Mouse (Mus musculus): ENCODE results near the gene Dll4. TPM values are rescaled to one million over a fixed set of nuclear protein-coding genes. Genes with fewer than 3 reads are reported as not detected.
A peak's percentile ranks its signal among the peaks of the same experiment; 100 is the strongest.

The Dll4 gene
- polyA plus RNA-seq, 1 experiment from 2014 or later, result 13.5 TPM

GRCm38 (mm10) chr2:119344537-119345138 is 19.1 kb downstream of the Dll4 start:
- H3K9me3 ChIP-seq (ENCODE audit: low read length), result no peaks in the 10 kb centered on the region
- no peak overlapping the region for H3K4me2 ChIP-seq (replicated peaks; ENCODE audit: low read depth, low read length)
- no peak overlapping the region for H3K27ac ChIP-seq (ENCODE audit: low read length)
- ATAC-seq (ENCODE audit: low FRiP score, low TSS enrichment), result 0 out of 2 replicates have a peak, but pooled peaks have one; percentile 27
- no peak overlapping the region for H3K9ac ChIP-seq (replicated peaks; ENCODE audit: low read length)
- 31% methylated on average over 6 of the region's 6 CpGs for WGBS
- H3K27me3 ChIP-seq (ENCODE audit: insufficient read depth, low read length), result no peaks in the 10 kb centered on the region; the same call in 1 of the 2 replicates
- no peak overlapping the region for H3K4me3 ChIP-seq (ENCODE audit: low read length)
- no peaks in the 10 kb centered on the region for H3K36me3 ChIP-seq (ENCODE audit: insufficient read depth, low read length)
- H3K4me1 ChIP-seq (ENCODE audit: insufficient read depth, low read length), result no peaks in the 10 kb centered on the region

- no peaks in the 10 kb centered on the region for H3K9me3 ChIP-seq (ENCODE audit: low read length)
- no peaks in the 10 kb centered on the region for H3K36me3 ChIP-seq (ENCODE audit: insufficient read depth, low read length)
- H3K4me3 ChIP-seq (ENCODE audit: low read length), result peak within 1 kb of the TSS; percentile 56
- WGBS, result 5% methylated on average over 58 of the region's 58 CpGs
- peak within 1 kb of the TSS; percentile 53 for H3K9ac ChIP-seq (replicated peaks; ENCODE audit: low read length)
- peak; percentile 94 for ATAC-seq (ENCODE audit: low FRiP score, low TSS enrichment)
- no peak within 1 kb of the TSS for H3K27ac ChIP-seq (ENCODE audit: low read length)
- peaks cover 7% of the 10 kb centered on the region; the same call in 1 of the 2 replicates for H3K27me3 ChIP-seq (ENCODE audit: insufficient read depth, low read length)
- H3K4me1 ChIP-seq (ENCODE audit: insufficient read depth, low read length), result peaks cover 5% of the 10 kb centered on the region
- peak within 1 kb of the TSS; percentile 76 for H3K4me2 ChIP-seq (replicated peaks; ENCODE audit: low read depth, low read length)
Observed at GRCm38 (mm10) chr2:119350555-119351486, 25.2 kb downstream of the Dll4 start, which contains the start of gene Chac1. Gene Chac1, plus strand, starts transcription at chr2:119351229.

GRCm38 (mm10) chr2:119353707-119354106 is 28.1 kb downstream of the Dll4 start:
- H3K4me1 ChIP-seq (ENCODE audit: insufficient read depth, low read length), result peaks cover 5% of the 10 kb centered on the region
- no peak overlapping the region for H3K4me3 ChIP-seq (ENCODE audit: low read length)
- no peaks in the 10 kb centered on the region for H3K36me3 ChIP-seq (ENCODE audit: insufficient read depth, low read length)
- no peak overlapping the region for H3K27ac ChIP-seq (ENCODE audit: low read length)
- H3K9me3 ChIP-seq (ENCODE audit: low read length), result 0 out of 2 replicates have a peak, but pooled peaks cover 3% of the 10 kb centered on the region
- H3K4me2 ChIP-seq (replicated peaks; ENCODE audit: low read depth, low read length), result no peak overlapping the region
- 82% methylated on average over 8 of the region's 8 CpGs for WGBS
- H3K9ac ChIP-seq (replicated peaks; ENCODE audit: low read length), result no peak overlapping the region
- no peak for ATAC-seq (ENCODE audit: low FRiP score, low TSS enrichment)
- H3K27me3 ChIP-seq (ENCODE audit: insufficient read depth, low read length), result peaks cover 7% of the 10 kb centered on the region; the same call in 1 of the 2 replicates

GRCm38 (mm10) chr2:119355089-119355488 is 29.5 kb downstream of the Dll4 start:
- Histone ChIP-seq H3K4me1 (ENCODE audit: insufficient read depth, low read length) (peaks cover 5% of the 10 kb centered on the region), H3K27me3 (ENCODE audit: insufficient read depth, low read length) (peaks cover 5% of the 10 kb centered on the region; the same call in 1 of the 2 replicates), H3K36me3 (ENCODE audit: insufficient read depth, low read length) (no peaks in the 10 kb centered on the region), H3K9ac (replicated peaks; ENCODE audit: low read length) (no peak overlapping the region), H3K4me2 (replicated peaks; ENCODE audit: low read depth, low read length) (no peak overlapping the region), H3K4me3 (ENCODE audit: low read length) (no peak overlapping the region), H3K9me3 (ENCODE audit: low read length) (0 out of 2 replicates have a peak, but pooled peaks cover 3% of the 10 kb centered on the region), H3K27ac (ENCODE audit: low read length) (no peak overlapping the region)
- ATAC-seq (ENCODE audit: low FRiP score, low TSS enrichment), result no peak
- 68% methylated on average over 3 of the region's 3 CpGs for WGBS

- Histone ChIP-seq H3K4me3 (ENCODE audit: low read length) (no peak overlapping the region), H3K27ac (ENCODE audit: low read length) (no peak overlapping the region), H3K36me3 (ENCODE audit: insufficient read depth, low read length) (no peaks in the 10 kb centered on the region), H3K4me1 (ENCODE audit: insufficient read depth, low read length) (peaks cover 3% of the 10 kb centered on the region), H3K9me3 (ENCODE audit: low read length) (0 out of 2 replicates have a peak, but pooled peaks cover 3% of the 10 kb centered on the region), H3K9ac (replicated peaks; ENCODE audit: low read length) (no peak overlapping the region), H3K4me2 (replicated peaks; ENCODE audit: low read depth, low read length) (no peak overlapping the region), H3K27me3 (ENCODE audit: insufficient read depth, low read length) (peaks cover 3% of the 10 kb centered on the region; the same call in 1 of the 2 replicates)
- 21% methylated on average over 7 of the region's 7 CpGs for WGBS
- no peak for ATAC-seq (ENCODE audit: low FRiP score, low TSS enrichment)
Observed at GRCm38 (mm10) chr2:119355651-119356050, 30.1 kb downstream of the Dll4 start.

GRCm38 (mm10) chr2:119356310-119356709 is 30.7 kb downstream of the Dll4 start:
- no peak overlapping the region for H3K27ac ChIP-seq (ENCODE audit: low read length)
- peaks cover 6% of the 10 kb centered on the region for H3K9me3 ChIP-seq (ENCODE audit: low read length)
- H3K4me2 ChIP-seq (replicated peaks; ENCODE audit: low read depth, low read length), result no peak overlapping the region
- H3K27me3 ChIP-seq (ENCODE audit: insufficient read depth, low read length), result peaks cover 2% of the 10 kb centered on the region; the same call in 1 of the 2 replicates
- no peak overlapping the region for H3K9ac ChIP-seq (replicated peaks; ENCODE audit: low read length)
- ATAC-seq (ENCODE audit: low FRiP score, low TSS enrichment), result no peak
- no peaks in the 10 kb centered on the region for H3K36me3 ChIP-seq (ENCODE audit: insufficient read depth, low read length)
- H3K4me1 ChIP-seq (ENCODE audit: insufficient read depth, low read length), result no peaks in the 10 kb centered on the region
- no peak overlapping the region for H3K4me3 ChIP-seq (ENCODE audit: low read length)

- ATAC-seq (ENCODE audit: low FRiP score, low TSS enrichment), result peak; percentile 9; the same call in 1 of the 2 replicates
- WGBS, result 89% methylated on average over 5 of the region's 5 CpGs
- H3K9ac ChIP-seq (replicated peaks; ENCODE audit: low read length), result no peak overlapping the region
- no peaks in the 10 kb centered on the region for H3K36me3 ChIP-seq (ENCODE audit: insufficient read depth, low read length)
- H3K4me1 ChIP-seq (ENCODE audit: insufficient read depth, low read length), result no peaks in the 10 kb centered on the region
- peaks cover 11% of the 10 kb centered on the region for H3K9me3 ChIP-seq (ENCODE audit: low read length)
- no peak overlapping the region for H3K4me2 ChIP-seq (replicated peaks; ENCODE audit: low read depth, low read length)
- no peak overlapping the region for H3K27ac ChIP-seq (ENCODE audit: low read length)
- H3K27me3 ChIP-seq (ENCODE audit: insufficient read depth, low read length), result no peaks in the 10 kb centered on the region
- H3K4me3 ChIP-seq (ENCODE audit: low read length), result no peak overlapping the region
Observed at GRCm38 (mm10) chr2:119356805-119357204, 31.2 kb downstream of the Dll4 start.

GRCm38 (mm10) chr2:119358249-119358648 is 32.7 kb downstream of the Dll4 start:
- Histone ChIP-seq H3K4me3 (ENCODE audit: low read length) (no peak overlapping the region), H3K27ac (ENCODE audit: low read length) (no peak overlapping the region), H3K36me3 (ENCODE audit: insufficient read depth, low read length) (no peaks in the 10 kb centered on the region), H3K4me2 (replicated peaks; ENCODE audit: low read depth, low read length) (no peak overlapping the region), H3K9me3 (ENCODE audit: low read length) (peaks cover 12% of the 10 kb centered on the region), H3K9ac (replicated peaks; ENCODE audit: low read length) (no peak overlapping the region), H3K4me1 (ENCODE audit: insufficient read depth, low read length) (no peaks in the 10 kb centered on the region), H3K27me3 (ENCODE audit: insufficient read depth, low read length) (no peaks in the 10 kb centered on the region)
- ATAC-seq (ENCODE audit: low FRiP score, low TSS enrichment), result no peak
- 85% methylated on average over 6 of the region's 6 CpGs for WGBS

GRCm38 (mm10) chr2:119359721-119360291 is 34.2 kb downstream of the Dll4 start:
- H3K4me2 ChIP-seq (replicated peaks; ENCODE audit: low read depth, low read length), result no peak overlapping the region
- no peaks in the 10 kb centered on the region for H3K36me3 ChIP-seq (ENCODE audit: insufficient read depth, low read length)
- no peak overlapping the region for H3K9ac ChIP-seq (replicated peaks; ENCODE audit: low read length)
- no peaks in the 10 kb centered on the region for H3K27me3 ChIP-seq (ENCODE audit: insufficient read depth, low read length)
- WGBS, result 77% methylated on average over 2 of the region's 2 CpGs
- H3K4me1 ChIP-seq (ENCODE audit: insufficient read depth, low read length), result no peaks in the 10 kb centered on the region
- H3K9me3 ChIP-seq (ENCODE audit: low read length), result peaks cover 12% of the 10 kb centered on the region
- ATAC-seq (ENCODE audit: low FRiP score, low TSS enrichment), result no peak
- H3K27ac ChIP-seq (ENCODE audit: low read length), result no peak overlapping the region
- no peak overlapping the region for H3K4me3 ChIP-seq (ENCODE audit: low read length)
